Mouse (Mus musculus) G1E (cell line): ENCODE measurements around the gene Map7d1.

Experiments
- CTCF ChIP-seq: IDR thresholded peaks from 2 replicates; pipeline ENCODE4 v1.5.1; 2012; ENCODE audit warnings: low read depth, low read length, inconsistent platforms, mixed read lengths
- GATA2 ChIP-seq: IDR thresholded peaks from 2 replicates; pipeline ENCODE4 v1.6.1; 2012; ENCODE audit warnings: low read depth, low read length, inconsistent platforms, borderline replicate concordance
- POLR2AphosphoS5 ChIP-seq: IDR thresholded peaks from 2 replicates; pipeline ENCODE4 v1.6.1; 2012; ENCODE audit warnings: low read depth, low read length, inconsistent platforms; ENCODE audit not compliant: insufficient replicate concordance
- TAL1 ChIP-seq: conservative IDR thresholded peaks from 2 replicates; pipeline ENCODE4 v1.6.1; 2012; ENCODE audit warnings: low read depth, low read length, inconsistent platforms, mixed read lengths

GRCm38 (mm10) chr4:126288085-126288666 is 32.0 kb upstream of the Map7d1 start:
- TF ChIP-seq CTCF (no peak), GATA2 (no peak), POLR2AphosphoS5 (no peak), TAL1 (no peak)
